Mouse (Mus musculus) hindbrain, embryonic 12.5 days (tissue): Measurements from ENCODE around the gene Olfr328. TPM values are rescaled to one million over a fixed set of nuclear protein-coding genes. Genes with fewer than 3 reads are reported as not detected.

ENCODE experiments used
- ATAC-seq: fragments of 200-750 bp; cut with Nextera tagmentation; 2 replicates; pipeline ENCODE4 v1.8.0; 2017; ENCODE audit warnings: moderate TSS enrichment; ENCODE audit not compliant: low FRiP score
- H3K27ac ChIP-seq: fragments of 300-500 bp; sonication (generic); 2 replicates; pipeline ENCODE4 v1.5.1; 2016; ENCODE audit warnings: mild to moderate bottlenecking
- H3K27me3 ChIP-seq: fragments of 300-500 bp; sonication (generic); 2 replicates; pipeline ENCODE4 v1.6.1; 2016; ENCODE audit warnings: mild to moderate bottlenecking
- H3K36me3 ChIP-seq: fragments of 300-500 bp; sonication (generic); 2 replicates; pipeline ENCODE4 v1.6.1; 2016; ENCODE audit warnings: mild to moderate bottlenecking
- H3K4me1 ChIP-seq: fragments of 300-500 bp; sonication (generic); 2 replicates; pipeline ENCODE4 v1.6.1; 2016
- H3K4me2 ChIP-seq: fragments of 300-500 bp; sonication (generic); replicated peaks from 2 replicates; pipeline ENCODE4 v1.6.1; 2016; ENCODE audit warnings: mild to moderate bottlenecking
- H3K4me3 ChIP-seq: fragments of 300-500 bp; sonication (generic); 2 replicates; pipeline ENCODE4 v1.5.1; 2016; ENCODE audit warnings: mild to moderate bottlenecking
- H3K9ac ChIP-seq: fragments of 300-500 bp; sonication (generic); 2 replicates; pipeline ENCODE4 v1.6.1; 2016; ENCODE audit warnings: mild to moderate bottlenecking, moderate library complexity
- H3K9me3 ChIP-seq: fragments of 300-500 bp; sonication (generic); replicated peaks from 2 replicates; pipeline ENCODE4 v1.6.1; 2016; ENCODE audit warnings: mild to moderate bottlenecking
- WGBS: fragments of 180-500 bp; shearing (Covaris S2); methylation state at CpG from one replicate; pipeline ENCODE4 v1.1.7; 2016; 5-methylcytosine and 5-hydroxymethylcytosine counted together
- polyA plus RNA-seq: library from polyadenylated mRNA; unstranded; fragments of >200 nt; fragmentation: Nextera tagmentation; extraction: Ambion mirVana; gene quantifications from 2 replicates; pipeline ENCODE4 v1.2.1, GENCODE M21; 2016

Gene Olfr328
- polyA plus RNA-seq = not detected in 2 replicates

GRCm38 (mm10) chr11:58555536-58555935 is at the start of gene Olfr328:
Olfr328 (minus strand) TSS chr11:58555636.
- Histone ChIP-seq H3K4me3 (no peak within 1 kb of the TSS), H3K27me3 (no peaks in the 10 kb centered on the region), H3K4me2 (no peak within 1 kb of the TSS), H3K4me1 (no peaks in the 10 kb centered on the region), H3K9me3 (no peaks in the 10 kb centered on the region), H3K9ac (no peak within 1 kb of the TSS), H3K27ac (no peak within 1 kb of the TSS), H3K36me3 (no peaks in the 10 kb centered on the region)
- no peak for ATAC-seq
- WGBS = 87% methylated on average over 1 of the region's 1 CpGs

GRCm38 (mm10) chr11:58605228-58605627 is 49.8 kb upstream of the Olfr328 start:
- Histone ChIP-seq H3K9ac (no peak overlapping the region), H3K4me3 (no peak overlapping the region), H3K4me1 (no peaks in the 10 kb centered on the region), H3K4me2 (no peak overlapping the region), H3K9me3 (no peaks in the 10 kb centered on the region), H3K27ac (no peak overlapping the region), H3K36me3 (no peaks in the 10 kb centered on the region), H3K27me3 (no peaks in the 10 kb centered on the region)
- WGBS = 85% methylated on average over 3 of the region's 3 CpGs
- no peak for ATAC-seq

DNA sequence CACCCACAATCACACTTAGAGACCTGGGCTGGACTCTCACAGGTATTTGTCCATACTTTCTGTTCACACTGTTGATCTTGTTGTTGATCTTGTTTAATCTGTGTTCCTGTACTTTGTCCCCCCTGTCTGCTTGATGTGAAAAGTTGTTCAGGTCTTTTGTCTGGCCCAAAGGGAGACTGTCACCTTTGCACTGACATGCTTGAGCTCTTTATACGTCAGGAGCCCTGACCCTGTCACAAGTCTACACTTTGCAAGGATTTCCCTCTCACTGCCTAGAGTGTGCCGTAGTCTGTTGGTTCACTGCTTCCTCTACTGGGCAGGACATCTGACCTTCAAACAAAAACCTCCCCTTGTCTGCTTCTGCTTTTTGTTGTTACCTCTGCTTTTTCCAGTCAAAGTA is 49.3 kb upstream of the Olfr328 start:
- Histone ChIP-seq H3K36me3 (no peaks in the 10 kb centered on the region), H3K4me3 (no peak overlapping the region), H3K4me1 (no peaks in the 10 kb centered on the region), H3K4me2 (no peak overlapping the region), H3K9ac (no peak overlapping the region), H3K27ac (no peak overlapping the region), H3K27me3 (no peaks in the 10 kb centered on the region), H3K9me3 (no peaks in the 10 kb centered on the region)
- 58% methylated on average over 2 of the region's 2 CpGs for WGBS
- no peak for ATAC-seq

DNA sequence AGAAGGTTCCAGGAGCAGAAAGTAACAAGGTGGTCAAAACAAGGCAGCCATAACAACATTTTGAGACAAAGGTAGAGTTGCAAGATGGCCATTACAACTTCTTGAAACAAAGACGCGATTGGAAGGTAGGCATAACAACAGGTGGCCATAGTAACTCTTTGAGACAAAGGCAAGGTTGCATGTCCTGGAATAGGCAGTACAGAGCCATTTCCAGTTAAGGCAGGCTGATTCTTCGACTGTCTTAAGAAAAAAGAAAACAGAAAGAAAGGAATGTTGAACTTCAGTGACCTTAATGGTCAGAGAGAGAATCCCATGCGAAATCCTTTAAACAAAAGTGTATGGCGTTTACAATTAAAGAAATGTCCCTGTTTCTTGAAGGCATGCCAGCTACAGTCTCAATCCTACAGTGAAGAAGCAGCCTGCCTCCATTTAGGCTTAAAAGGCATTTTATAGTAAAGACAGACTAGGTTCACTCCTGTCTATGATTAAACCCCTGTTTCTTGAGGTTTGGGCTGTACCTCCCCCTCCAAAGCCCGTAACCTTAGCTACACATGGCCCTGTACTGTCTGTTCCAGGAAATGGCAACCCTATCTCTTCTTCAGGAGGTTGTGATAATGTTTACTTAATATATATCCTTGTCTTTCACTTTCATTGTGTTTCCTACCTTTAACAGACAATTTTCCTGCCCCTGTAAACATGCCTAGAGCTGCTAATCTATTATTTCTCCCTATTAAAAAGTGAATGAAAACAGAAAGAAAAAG is 47.5 kb upstream of the Olfr328 start:
- ATAC-seq = no peak
- H3K9me3 ChIP-seq = no peaks in the 10 kb centered on the region
- H3K4me3 ChIP-seq = no peak overlapping the region
- no peak overlapping the region for H3K27ac ChIP-seq
- no peaks in the 10 kb centered on the region for H3K27me3 ChIP-seq
- no peak overlapping the region for H3K9ac ChIP-seq
- WGBS = 82% methylated on average over 6 of the region's 6 CpGs
- no peaks in the 10 kb centered on the region for H3K4me1 ChIP-seq
- H3K4me2 ChIP-seq = no peak overlapping the region
- no peaks in the 10 kb centered on the region for H3K36me3 ChIP-seq

GRCm38 (mm10) chr11:58602062-58602461 is 46.6 kb upstream of the Olfr328 start:
- no peak overlapping the region for H3K4me3 ChIP-seq
- ATAC-seq = no peak
- no peaks in the 10 kb centered on the region for H3K36me3 ChIP-seq
- no peaks in the 10 kb centered on the region for H3K4me1 ChIP-seq
- H3K9ac ChIP-seq = no peak overlapping the region
- no peaks in the 10 kb centered on the region for H3K27me3 ChIP-seq
- H3K4me2 ChIP-seq = no peak overlapping the region
- H3K9me3 ChIP-seq = no peaks in the 10 kb centered on the region
- no peak overlapping the region for H3K27ac ChIP-seq

GRCm38 (mm10) chr11:58597837-58598236 is 42.4 kb upstream of the Olfr328 start:
- ATAC-seq = no peak
- H3K4me3 ChIP-seq = no peak overlapping the region
- 86% methylated on average over 13 of the region's 13 CpGs for WGBS
- no peak overlapping the region for H3K4me2 ChIP-seq
- H3K9me3 ChIP-seq = no peaks in the 10 kb centered on the region
- H3K36me3 ChIP-seq = no peaks in the 10 kb centered on the region
- no peaks in the 10 kb centered on the region for H3K4me1 ChIP-seq
- no peaks in the 10 kb centered on the region for H3K27me3 ChIP-seq
- H3K27ac ChIP-seq = no peak overlapping the region
- H3K9ac ChIP-seq = no peak overlapping the region

GRCm38 (mm10) chr11:58594814-58595213 is 39.4 kb upstream of the Olfr328 start, which contains the start of gene Olfr324:
Olfr324 (plus strand) TSS chr11:58595114.
- no peaks in the 10 kb centered on the region for H3K36me3 ChIP-seq
- WGBS = 92% methylated on average over 6 of the region's 6 CpGs
- H3K9ac ChIP-seq = no peak within 1 kb of the TSS
- ATAC-seq = no peak
- H3K27ac ChIP-seq = no peak within 1 kb of the TSS
- H3K27me3 ChIP-seq = no peaks in the 10 kb centered on the region
- no peaks in the 10 kb centered on the region for H3K9me3 ChIP-seq
- no peak within 1 kb of the TSS for H3K4me3 ChIP-seq
- no peaks in the 10 kb centered on the region for H3K4me1 ChIP-seq
- H3K4me2 ChIP-seq = no peak within 1 kb of the TSS

DNA sequence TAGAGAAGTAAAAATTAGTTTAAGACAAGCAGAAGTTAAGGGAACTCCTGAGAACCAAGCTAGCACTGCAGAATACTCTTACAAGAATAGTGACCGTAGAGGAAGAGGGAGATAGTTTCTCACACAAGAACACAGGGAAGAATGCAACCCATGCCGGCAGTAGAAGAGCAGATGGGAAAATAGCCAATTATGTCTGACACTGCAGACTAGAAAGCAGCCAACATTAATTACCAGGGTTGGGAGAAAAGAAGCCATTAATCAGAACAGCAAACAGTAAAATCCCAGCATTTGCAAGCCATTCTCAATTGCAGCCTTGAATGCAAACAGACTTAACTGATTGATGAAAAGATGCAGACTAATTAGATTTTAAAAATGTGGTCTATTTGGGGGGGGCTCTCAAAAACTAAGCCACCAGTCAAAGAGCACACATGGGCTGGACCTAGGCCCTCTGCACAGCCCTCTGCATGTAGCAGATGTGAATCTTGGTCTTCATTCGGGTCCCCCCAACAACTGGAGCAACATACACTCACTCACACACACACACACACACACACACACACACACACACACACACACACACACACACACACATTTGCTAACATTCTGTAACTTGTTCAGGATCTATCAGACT is 33.3 kb upstream of the Olfr328 start:
- no peak overlapping the region for H3K27ac ChIP-seq
- no peaks in the 10 kb centered on the region for H3K36me3 ChIP-seq
- H3K27me3 ChIP-seq = no peaks in the 10 kb centered on the region
- no peaks in the 10 kb centered on the region for H3K9me3 ChIP-seq
- 0 out of 2 replicates have a peak, but pooled peaks cover 2% of the 10 kb centered on the region for H3K4me1 ChIP-seq
- no peak overlapping the region for H3K4me2 ChIP-seq
- no peak overlapping the region for H3K4me3 ChIP-seq
- WGBS = 62% methylated on average over 3 of the region's 3 CpGs
- no peak for ATAC-seq
- no peak overlapping the region for H3K9ac ChIP-seq

DNA sequence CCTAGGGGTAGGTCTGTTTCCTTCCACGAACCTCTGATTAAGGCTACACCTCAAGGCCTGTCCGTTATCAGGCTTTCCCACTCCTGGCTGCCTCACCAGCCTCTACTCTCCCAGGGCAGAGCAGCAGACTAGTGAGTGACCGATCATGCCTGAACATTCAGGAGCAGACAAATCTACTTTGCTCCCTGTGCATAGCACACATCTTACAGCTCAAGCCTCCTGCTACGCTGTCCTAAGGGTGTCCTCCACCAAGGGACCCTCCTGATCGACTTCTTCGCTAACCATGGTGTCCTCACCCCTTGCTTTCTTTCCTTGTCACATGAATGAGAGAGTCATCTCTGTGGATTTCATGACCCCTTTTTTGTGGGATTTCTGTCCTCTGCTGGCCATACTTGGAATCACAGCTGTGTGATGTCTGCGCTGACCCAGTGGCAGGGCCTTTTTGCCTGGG is 32.5 kb upstream of the Olfr328 start:
- Histone ChIP-seq H3K36me3 (no peaks in the 10 kb centered on the region), H3K4me1 (0 out of 2 replicates have a peak, but pooled peaks cover 2% of the 10 kb centered on the region), H3K4me3 (no peak overlapping the region), H3K27me3 (no peaks in the 10 kb centered on the region), H3K4me2 (no peak overlapping the region), H3K27ac (no peak overlapping the region), H3K9me3 (no peaks in the 10 kb centered on the region), H3K9ac (no peak overlapping the region)
- no peak for ATAC-seq
- WGBS = 79% methylated on average over 7 of the region's 7 CpGs

GRCm38 (mm10) chr11:58578636-58579035 is 23.2 kb upstream of the Olfr328 start:
- Histone ChIP-seq H3K9me3 (no peaks in the 10 kb centered on the region), H3K36me3 (no peaks in the 10 kb centered on the region), H3K27ac (no peak overlapping the region), H3K9ac (no peak overlapping the region), H3K4me2 (no peak overlapping the region), H3K4me3 (no peak overlapping the region), H3K4me1 (no peaks in the 10 kb centered on the region), H3K27me3 (no peaks in the 10 kb centered on the region)
- WGBS = 86% methylated on average over 8 of the region's 8 CpGs
- no peak for ATAC-seq

GRCm38 (mm10) chr11:58577430-58577829 is 22.0 kb upstream of the Olfr328 start, which contains the start of gene Olfr325:
Olfr325 (plus strand) TSS chr11:58577730.
- ATAC-seq = no peak

DNA sequence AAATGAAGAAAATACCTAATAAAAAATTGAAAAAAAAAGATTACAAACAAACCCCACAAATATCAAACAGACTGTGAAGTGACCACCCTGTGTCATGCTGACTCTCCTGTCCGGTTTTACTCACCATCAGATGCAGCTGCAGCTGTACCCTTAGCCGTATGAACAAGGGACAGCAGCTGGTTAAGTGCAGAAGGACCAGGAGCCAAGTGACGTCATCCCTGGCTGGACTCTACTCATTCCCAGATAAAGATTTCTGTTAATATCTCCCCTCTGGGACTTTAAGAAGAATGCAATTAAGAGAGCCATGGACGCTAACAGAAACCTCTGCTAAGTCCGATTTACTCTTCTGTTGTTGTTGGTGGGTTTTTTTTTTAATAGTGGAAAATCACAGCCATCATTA is 15.0 kb upstream of the Olfr328 start, which contains the start of gene Olfr224:
Olfr224 (minus strand) TSS at position 149 of the 400 bp plus-strand sequence.
- 83% methylated on average over 5 of the region's 5 CpGs for WGBS
- H3K36me3 ChIP-seq = no peaks in the 10 kb centered on the region
- H3K9me3 ChIP-seq = no peaks in the 10 kb centered on the region
- no peak within 1 kb of the TSS for H3K4me3 ChIP-seq
- no peak for ATAC-seq
- H3K9ac ChIP-seq = no peak within 1 kb of the TSS
- no peak within 1 kb of the TSS for H3K4me2 ChIP-seq
- H3K27me3 ChIP-seq = no peaks in the 10 kb centered on the region
- no peaks in the 10 kb centered on the region for H3K4me1 ChIP-seq
- H3K27ac ChIP-seq = no peak within 1 kb of the TSS

More at GRCm38 (mm10) chr11:58577430-58577829, 22.0 kb upstream of the Olfr328 start, which contains the start of gene Olfr325:
- Histone ChIP-seq H3K27ac (no peak within 1 kb of the TSS), H3K27me3 (no peaks in the 10 kb centered on the region), H3K36me3 (no peaks in the 10 kb centered on the region), H3K4me1 (no peaks in the 10 kb centered on the region), H3K4me2 (no peak within 1 kb of the TSS), H3K4me3 (no peak within 1 kb of the TSS), H3K9me3 (no peaks in the 10 kb centered on the region), H3K9ac (no peak within 1 kb of the TSS)
- 97% methylated on average over 1 of the region's 1 CpGs for WGBS
